Mouse (Mus musculus) lung, adult 2 months (tissue): ENCODE data around the gene Mtmr14.

Experiments used
- CTCF ChIP-seq: fragments of 200-500 bp; IDR thresholded peaks from 2 replicates; pipeline ENCODE4 v1.5.1; 2011; ENCODE audit warnings: mild to moderate bottlenecking, low read length, control low read depth; ENCODE audit not compliant: insufficient read depth
- POLR2A ChIP-seq: fragments of 200-500 bp; IDR thresholded peaks from 2 replicates; pipeline ENCODE4 v1.6.1; 2011; ENCODE audit warnings: low read depth, mild to moderate bottlenecking, control low read depth, low read length, borderline replicate concordance; ENCODE audit errors: extremely low read depth

DNA sequence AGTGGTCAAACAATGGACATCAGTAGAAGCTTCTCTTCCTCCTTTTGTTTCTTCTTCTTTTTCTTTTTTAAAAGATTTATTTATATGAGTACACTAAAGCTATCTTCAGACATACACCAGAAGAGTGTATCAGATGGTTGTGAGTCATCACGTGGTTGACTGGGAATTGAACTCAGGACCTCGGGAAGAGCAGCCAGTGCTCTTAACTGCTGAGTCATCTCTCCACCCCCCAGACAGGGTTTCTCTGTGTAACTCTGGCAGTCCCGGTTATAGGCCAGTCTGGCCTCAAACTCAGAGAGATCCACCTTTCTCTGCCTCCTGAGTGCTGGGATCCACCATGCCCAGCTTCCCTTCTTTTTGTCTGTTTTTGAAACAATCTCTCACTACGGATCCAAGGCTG, 59.0 kb downstream of the Mtmr14 start:
- no peak for TF ChIP-seq CTCF
- no peak for TF ChIP-seq POLR2A
